Mouse (Mus musculus) embryonic facial prominence, embryonic 14.5 days (tissue): ENCODE measurements around the gene Tnfsfm13. TPM values are rescaled to one million over a fixed set of nuclear protein-coding genes. Genes with fewer than 3 reads are reported as not detected.

Source experiments
- ATAC-seq: fragments of 200-750 bp; cut with Nextera tagmentation; 2 replicates; pipeline ENCODE4 v1.8.0; 2017; ENCODE audit warnings: low read depth, moderate number of reproducible peaks, moderate TSS enrichment
- DNase-seq: peaks from one replicate; pipeline ENCODE4 v3.0.0-alpha.2; 2015; ENCODE audit warnings: low spot score
- H3K27ac ChIP-seq: fragments of 300-500 bp; sonication (generic); replicated peaks from 2 replicates; pipeline ENCODE4 v1.5.1; 2014; ENCODE audit warnings: low read depth, mild to moderate bottlenecking, low read length, moderate library complexity
- H3K27me3 ChIP-seq: fragments of 300-500 bp; sonication (generic); replicated peaks from 2 replicates; pipeline ENCODE4 v1.6.1; 2014; ENCODE audit warnings: low read length; ENCODE audit not compliant: control insufficient read depth, insufficient read depth
- H3K36me3 ChIP-seq: fragments of 300-500 bp; sonication (generic); 2 replicates; pipeline ENCODE4 v1.6.1; 2014; ENCODE audit warnings: low read length, mixed read lengths; ENCODE audit not compliant: control insufficient read depth, insufficient read depth
- H3K4me1 ChIP-seq: fragments of 300-500 bp; sonication (generic); 2 replicates; pipeline ENCODE4 v1.6.1; 2014; ENCODE audit warnings: antibody characterized with exemption, low read length; ENCODE audit not compliant: control insufficient read depth, insufficient read depth
- H3K4me2 ChIP-seq: fragments of 300-500 bp; sonication (generic); 2 replicates; pipeline ENCODE4 v1.6.1; 2014; ENCODE audit warnings: low read depth, mild to moderate bottlenecking, low read length, moderate library complexity, mixed read lengths
- H3K4me3 ChIP-seq: fragments of 300-500 bp; sonication (generic); 2 replicates; pipeline ENCODE4 v1.5.1; 2014; ENCODE audit warnings: low read depth, mild to moderate bottlenecking, low read length
- H3K9ac ChIP-seq: fragments of 300-500 bp; sonication (generic); 2 replicates; pipeline ENCODE4 v1.6.1; 2014; ENCODE audit warnings: low read depth, mild to moderate bottlenecking, low read length, moderate library complexity, mixed read lengths
- H3K9me3 ChIP-seq: fragments of 300-500 bp; sonication (generic); 2 replicates; pipeline ENCODE4 v1.6.1; 2016; ENCODE audit warnings: low read length; ENCODE audit not compliant: control insufficient read depth
- WGBS: fragments of 180-500 bp; shearing (Covaris S2); extraction: QIAGEN DNeasy Blood & Tissue Kit; methylation state at CpG from one replicate; pipeline ENCODE4 v1.1.7; 2014; 5-methylcytosine and 5-hydroxymethylcytosine counted together
- polyA plus RNA-seq: library from polyadenylated mRNA; unstranded; fragments of >200 nt; fragmentation: Nextera tagmentation; extraction: Ambion mirVana; gene quantifications from 2 replicates; pipeline ENCODE4 v1.2.1, GENCODE M21; 2014

Tnfsfm13 gene
- polyA plus RNA-seq, 1 experiment from 2014 or later, result 6.0 TPM

GRCm38 (mm10) chr11:69681314-69682208 lies 14.3 kb downstream of the Tnfsfm13 start, which contains the start of gene Senp3:
Gene Senp3 (minus strand): TSS chr11:69682084.
- WGBS, result under 1% methylated on average over 41 of the region's 80 CpGs
- H3K36me3 ChIP-seq, result peaks cover 35% of the 10 kb centered on the region
- H3K4me1 ChIP-seq, result peaks cover 31% of the 10 kb centered on the region
- H3K27ac ChIP-seq, result peak within 1 kb of the TSS; percentile 97
- H3K4me3 ChIP-seq, result peak within 1 kb of the TSS; percentile 75
- no peaks in the 10 kb centered on the region for H3K27me3 ChIP-seq
- no peaks in the 10 kb centered on the region for H3K9me3 ChIP-seq
- DNase-seq (peak; percentile 98), ATAC-seq (peak; percentile 97)
- H3K4me2 ChIP-seq, result peak within 1 kb of the TSS; percentile 75
- peak within 1 kb of the TSS; percentile 91 for H3K9ac ChIP-seq

GRCm38 (mm10) chr11:69680136-69680855 lies 15.6 kb downstream of the Tnfsfm13 start:
- DNase-seq (no peak), ATAC-seq (no peak)
- H3K4me3 ChIP-seq, result peak overlapping the region; percentile 75
- no peaks in the 10 kb centered on the region for H3K9me3 ChIP-seq
- WGBS, result 87% methylated on average over 28 of the region's 30 CpGs
- H3K27ac ChIP-seq, result no peak overlapping the region
- H3K9ac ChIP-seq, result peak overlapping the region; percentile 91
- peaks cover 48% of the 10 kb centered on the region for H3K36me3 ChIP-seq
- peaks cover 20% of the 10 kb centered on the region for H3K4me1 ChIP-seq
- peak overlapping the region; percentile 75 for H3K4me2 ChIP-seq
- H3K27me3 ChIP-seq, result no peaks in the 10 kb centered on the region

- no peaks in the 10 kb centered on the region for H3K27me3 ChIP-seq
- H3K4me1 ChIP-seq, result peaks cover 20% of the 10 kb centered on the region
- ATAC-seq (no peak), DNase-seq (no peak)
- no peak overlapping the region for H3K9ac ChIP-seq
- 96% methylated on average over 2 of the region's 2 CpGs for WGBS
- H3K4me2 ChIP-seq, result no peak overlapping the region
- H3K27ac ChIP-seq, result no peak overlapping the region
- no peak overlapping the region for H3K4me3 ChIP-seq
- no peaks in the 10 kb centered on the region for H3K9me3 ChIP-seq
- peaks cover 59% of the 10 kb centered on the region for H3K36me3 ChIP-seq
Measured at GRCm38 (mm10) chr11:69679144-69679543, 16.8 kb downstream of the Tnfsfm13 start.

GRCm38 (mm10) chr11:69672211-69672706 lies 23.6 kb downstream of the Tnfsfm13 start, which contains the start of gene Eif4a1:
Gene Eif4a1 (minus strand): TSS chr11:69672423.
- under 1% methylated on average over 36 of the region's 36 CpGs for WGBS
- DNase-seq (peak; percentile 100), ATAC-seq (peak; percentile 97)
- Histone ChIP-seq H3K4me3 (peak within 1 kb of the TSS; percentile 100), H3K4me2 (peak within 1 kb of the TSS; percentile 97), H3K27me3 (no peaks in the 10 kb centered on the region), H3K36me3 (peaks cover 83% of the 10 kb centered on the region), H3K9me3 (no peaks in the 10 kb centered on the region), H3K27ac (peak within 1 kb of the TSS; percentile 99), H3K4me1 (peaks cover 12% of the 10 kb centered on the region), H3K9ac (peak within 1 kb of the TSS; percentile 99)

GRCm38 (mm10) chr11:69671726-69672124 lies 24.2 kb downstream of the Tnfsfm13 start:
- WGBS, result under 1% methylated on average over 36 of the region's 43 CpGs
- H3K27me3 ChIP-seq, result no peaks in the 10 kb centered on the region
- no peak for DNase-seq
- peak overlapping the region; percentile 99 for H3K9ac ChIP-seq
- peaks cover 81% of the 10 kb centered on the region for H3K36me3 ChIP-seq
- 0 out of 2 replicates have a peak, but pooled peaks have one; percentile 0 for ATAC-seq
- peak overlapping the region; percentile 100 for H3K4me3 ChIP-seq
- H3K27ac ChIP-seq, result peak overlapping the region; percentile 99
- peaks cover 12% of the 10 kb centered on the region for H3K4me1 ChIP-seq
- H3K9me3 ChIP-seq, result no peaks in the 10 kb centered on the region
- peak overlapping the region; percentile 97 for H3K4me2 ChIP-seq

- peak overlapping the region; percentile 99 for H3K27ac ChIP-seq
- peak overlapping the region; percentile 97 for H3K4me2 ChIP-seq
- H3K9me3 ChIP-seq, result no peaks in the 10 kb centered on the region
- DNase-seq (peak; percentile 96), ATAC-seq (peak; percentile 60)
- WGBS, result 1% methylated on average over 31 of the region's 61 CpGs
- H3K9ac ChIP-seq, result peak overlapping the region; percentile 99
- peaks cover 12% of the 10 kb centered on the region for H3K4me1 ChIP-seq
- H3K4me3 ChIP-seq, result peak overlapping the region; percentile 100
- H3K27me3 ChIP-seq, result no peaks in the 10 kb centered on the region
- H3K36me3 ChIP-seq, result peaks cover 81% of the 10 kb centered on the region
Measured at GRCm38 (mm10) chr11:69670786-69671725, 24.8 kb downstream of the Tnfsfm13 start.

GRCm38 (mm10) chr11:69666665-69667005 lies 29.3 kb downstream of the Tnfsfm13 start:
- no peak for ATAC-seq
- Histone ChIP-seq H3K9me3 (no peaks in the 10 kb centered on the region), H3K36me3 (peaks cover 71% of the 10 kb centered on the region), H3K27me3 (no peaks in the 10 kb centered on the region), H3K4me2 (no peak overlapping the region), H3K27ac (no peak overlapping the region), H3K9ac (no peak overlapping the region), H3K4me3 (no peak overlapping the region), H3K4me1 (peaks cover 16% of the 10 kb centered on the region)
- no peak for DNase-seq
- 86% methylated on average over 3 of the region's 3 CpGs for WGBS
